Comparison of ENCODE assay signal across 8 mouse cellular contexts in the genomic region with DNA sequence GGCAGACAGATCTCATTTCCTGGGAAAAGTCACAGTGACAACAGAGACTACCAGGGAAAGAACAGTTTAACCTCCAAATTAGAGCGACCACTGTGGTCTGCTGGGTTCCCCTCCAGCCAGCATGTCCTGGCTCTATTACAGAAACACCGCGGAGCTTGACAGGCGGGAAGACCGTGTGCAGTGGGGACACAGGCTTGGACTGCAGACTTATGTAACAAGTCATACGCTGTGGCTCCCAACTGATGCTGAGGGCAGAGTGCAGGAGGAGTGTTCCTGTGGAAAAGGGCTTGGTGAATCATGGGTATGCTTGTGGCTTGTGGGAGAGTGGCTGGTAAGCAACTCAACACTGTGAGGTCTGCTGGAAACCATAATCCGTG.
A peak's percentile ranks its signal among the peaks of the same experiment; 100 is the strongest.
DNase-seq lines count a peak whose midpoint lies in the region; ATAC-seq lines count a peak whose summit lies in the region.

No protein-coding gene starts in this region.

- no peak for ATAC-seq in granulocyte monocyte progenitor cell, adult 5-6 weeks (replicated peaks; ENCODE audit: poor library complexity, severe bottlenecking)

- DNase-seq in embryo, embryonic 11 days: peak; percentile 40
- DNase-seq in embryo, embryonic 9.5 days (ENCODE audit: extremely low spot score): no peak
- DNase-seq in retina, adult 2 months (ENCODE audit: low read depth, low spot score): peak; percentile 18
- DNase-seq in retina, embryonic 14.5 days (ENCODE audit: low spot score): no peak
- DNase-seq in kidney, postnatal 10 days: peak; percentile 21
- no peak for DNase-seq in thymus, postnatal 4 days
- DNase-seq in left cerebral cortex, adult 8-10 months (ENCODE audit: low spot score in 2 of 2): no peak

Comparison
In these comparisons a context has a peak if more than half of its experiments do, and no peak if none do; other contexts are left out.
1. DNase-seq: peak in embryo, embryonic 11 days (single experiment), retina, adult 2 months (single experiment) and kidney, postnatal 10 days (single experiment); none in embryo, embryonic 9.5 days (single experiment), retina, embryonic 14.5 days (single experiment), thymus, postnatal 4 days (single experiment) and left cerebral cortex, adult 8-10 months (0 of 2).